Mouse (Mus musculus) retina, embryonic 14.5 days (tissue): ENCODE measurements around the gene Fbxo44.
"Not testable (repeated sequence)": the region's sequence is repeated elsewhere in the genome, so short reads cannot be mapped to it uniquely, and the experiment has no call there.

Source experiments
- DNase-seq: peaks from one replicate; pipeline ENCODE4 v3.0.0-alpha.2; 2015; ENCODE audit warnings: low spot score

The Fbxo44 gene

DNA sequence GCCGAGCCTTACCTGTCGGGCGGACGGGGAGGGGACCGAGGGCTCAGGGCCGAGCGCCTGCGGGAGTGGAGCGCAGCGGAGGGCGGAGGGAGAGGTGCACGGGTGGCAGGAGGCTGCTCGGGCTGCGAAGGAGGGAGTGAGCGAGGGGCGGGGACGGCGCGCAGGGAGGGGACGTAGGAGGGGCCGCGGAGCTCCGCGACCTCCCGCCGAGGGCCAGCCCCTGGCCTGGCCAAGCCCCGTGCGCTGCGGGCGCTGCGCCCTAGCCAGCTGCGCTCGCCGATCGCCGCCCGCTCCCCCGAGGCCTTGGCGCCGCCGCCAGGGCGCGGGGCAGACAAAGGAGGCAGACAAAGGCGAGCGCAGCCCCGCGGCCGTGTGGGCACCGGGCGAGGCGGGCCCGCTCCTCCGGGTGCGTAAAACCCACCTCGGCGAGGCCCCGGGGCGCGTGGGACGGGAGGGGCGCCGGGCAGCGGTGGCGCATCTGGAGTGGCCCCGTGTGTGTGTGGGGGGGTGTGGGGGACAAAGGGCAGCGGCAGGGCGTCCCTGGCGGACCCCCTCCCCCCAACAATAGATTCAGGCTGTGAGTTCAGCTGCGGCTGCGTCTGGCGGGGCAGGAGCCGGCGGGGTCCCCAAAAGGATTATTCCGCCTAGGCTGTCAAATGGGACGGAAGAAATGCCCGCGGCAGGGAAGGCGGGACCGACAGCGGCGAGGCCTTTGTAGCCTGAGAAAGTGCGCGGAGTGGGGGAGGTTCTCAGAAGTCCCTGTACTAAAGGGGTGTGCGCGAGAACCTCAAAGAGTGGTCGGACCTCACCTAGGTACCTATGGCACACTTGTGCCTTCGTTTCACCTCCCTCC is 29.5 kb downstream of the Fbxo44 start, which contains the start of gene Draxin:
TSS of gene Draxin (minus strand) at position 138 of the 853 bp plus-strand sequence.
- DNase-seq: peak; percentile 85

GRCm38 (mm10) chr4:148130133-148130532 is 30.1 kb downstream of the Fbxo44 start, which contains the start of gene Mad2l2:
TSS of gene Mad2l2 (plus strand) at chr4:148130384.
- DNase-seq: no peak

- DNase-seq: no peak
Observed at GRCm38 (mm10) chr4:148128672-148129071, 31.6 kb downstream of the Fbxo44 start.

GRCm38 (mm10) chr4:148128241-148128640 is 32.0 kb downstream of the Fbxo44 start:
- DNase-seq: no peak

DNA sequence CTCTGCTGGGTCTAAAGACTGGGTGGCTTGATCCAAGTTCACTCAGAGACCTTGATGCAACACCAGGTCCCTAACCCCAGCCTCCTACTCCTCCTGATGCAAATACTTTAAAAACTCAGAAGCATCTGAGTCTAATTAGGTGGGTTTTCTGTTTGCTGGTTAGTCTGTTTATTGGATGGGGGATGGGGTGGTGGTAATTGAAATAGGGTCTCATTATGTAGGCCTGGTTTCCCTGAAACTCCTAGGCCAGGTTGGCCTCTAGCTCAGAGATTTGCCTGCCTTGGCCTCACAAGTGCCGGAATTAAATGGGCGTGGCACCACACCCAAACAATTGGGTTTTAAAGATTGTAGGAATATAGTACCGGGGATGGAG is 37.6 kb downstream of the Fbxo44 start:
- DNase-seq: no peak

DNA sequence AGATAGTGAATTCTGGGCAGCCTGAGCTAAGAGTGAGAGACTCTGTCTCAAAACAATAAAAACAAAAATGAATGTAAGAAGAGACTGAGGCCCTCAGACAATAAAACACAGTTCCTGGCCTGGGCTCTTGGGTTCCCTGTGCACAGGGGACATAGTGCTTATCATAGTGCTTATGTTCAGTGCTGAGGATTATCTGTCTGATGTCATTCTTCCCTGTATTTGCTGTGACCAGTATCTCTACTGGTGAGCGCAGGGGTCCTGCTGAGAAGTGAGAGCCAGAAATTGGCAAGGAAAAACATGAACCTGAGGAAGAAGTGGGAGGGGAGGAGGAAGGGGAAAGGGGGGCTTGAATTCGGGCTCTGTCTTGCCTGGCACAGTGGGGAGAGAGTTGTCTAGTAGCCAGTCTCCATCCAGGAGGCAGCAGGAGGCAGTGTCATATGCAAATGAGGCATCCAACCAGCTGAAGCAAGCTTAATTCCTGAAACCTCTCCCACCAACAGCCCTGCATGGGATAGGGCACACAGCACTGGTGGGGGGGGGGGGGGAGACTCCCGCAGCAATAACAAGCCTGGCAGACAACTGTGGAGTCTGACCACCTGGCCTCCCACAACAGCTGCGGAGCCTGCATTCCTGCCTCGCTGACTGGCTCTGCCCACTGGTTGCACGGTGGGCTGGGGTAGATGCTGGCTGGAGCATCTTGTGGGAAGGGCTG is 38.1 kb downstream of the Fbxo44 start:
- peak; percentile 68 for DNase-seq

- no peak for DNase-seq
Observed at GRCm38 (mm10) chr4:148121362-148121761, 38.9 kb downstream of the Fbxo44 start.

- DNase-seq: no peak
Observed at GRCm38 (mm10) chr4:148120555-148120954, 39.7 kb downstream of the Fbxo44 start.

DNA sequence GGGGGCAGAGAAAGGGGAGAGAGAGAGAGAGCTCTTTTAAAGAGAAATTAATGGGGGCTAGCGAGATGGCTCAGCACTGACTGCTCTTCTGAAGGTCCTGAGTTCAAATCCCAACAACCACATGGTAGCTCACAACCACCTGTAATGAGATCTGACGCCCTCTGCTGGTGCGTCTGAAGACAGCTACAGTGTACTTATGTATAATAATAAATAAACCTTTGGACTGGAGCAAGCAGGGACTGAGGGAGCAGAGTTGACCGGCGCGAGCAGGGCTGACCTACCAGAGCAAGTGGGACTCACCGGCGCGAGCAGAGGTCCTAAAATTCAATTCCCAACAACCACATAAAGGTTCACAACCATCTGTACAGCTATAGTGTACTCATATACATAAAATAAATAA is 40.7 kb downstream of the Fbxo44 start:
- DNase-seq: not testable (repeated sequence)

DNA sequence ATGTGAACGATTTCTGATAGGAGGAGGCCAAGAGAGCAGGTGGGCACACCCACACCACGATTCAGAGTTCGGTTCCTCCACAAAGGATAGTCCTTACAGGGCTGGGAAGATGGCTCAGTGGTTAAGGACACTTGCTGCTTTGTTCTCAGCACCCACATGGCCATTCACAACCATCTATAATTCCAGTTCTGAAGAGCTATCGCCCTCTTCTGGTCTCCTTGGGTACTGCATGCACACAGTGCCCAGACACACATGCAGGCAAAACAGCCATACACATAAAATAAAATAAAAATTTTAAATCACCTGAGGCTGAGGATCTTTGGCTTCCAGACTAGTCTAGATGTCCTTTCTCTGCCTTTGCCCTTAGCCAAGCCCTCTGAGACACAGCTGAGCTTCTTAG is 42.9 kb downstream of the Fbxo44 start:
- DNase-seq: peak; percentile 20

DNA sequence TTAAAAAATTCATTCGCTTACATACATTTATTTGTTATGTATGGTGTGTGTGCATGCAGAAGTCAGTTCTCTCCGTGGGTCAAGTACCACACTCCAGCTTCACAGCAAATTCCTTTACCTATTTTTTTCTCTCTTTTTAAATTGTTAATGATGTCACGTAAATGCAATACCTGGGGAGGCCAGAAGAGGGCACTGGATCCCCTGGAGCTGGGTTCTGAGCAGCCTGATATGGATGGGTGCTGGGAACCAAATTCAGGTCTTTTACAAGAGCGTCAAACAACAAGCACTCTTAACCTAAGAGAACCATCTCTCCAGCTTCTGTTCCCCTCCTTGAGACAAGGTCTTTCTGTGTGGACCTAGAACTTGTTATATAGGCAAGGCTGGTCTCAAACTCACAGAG is 43.6 kb downstream of the Fbxo44 start:
- peak; percentile 20 for DNase-seq

- DNase-seq: peak; percentile 69
Observed at GRCm38 (mm10) chr4:148115467-148115866, 44.8 kb downstream of the Fbxo44 start.

DNA sequence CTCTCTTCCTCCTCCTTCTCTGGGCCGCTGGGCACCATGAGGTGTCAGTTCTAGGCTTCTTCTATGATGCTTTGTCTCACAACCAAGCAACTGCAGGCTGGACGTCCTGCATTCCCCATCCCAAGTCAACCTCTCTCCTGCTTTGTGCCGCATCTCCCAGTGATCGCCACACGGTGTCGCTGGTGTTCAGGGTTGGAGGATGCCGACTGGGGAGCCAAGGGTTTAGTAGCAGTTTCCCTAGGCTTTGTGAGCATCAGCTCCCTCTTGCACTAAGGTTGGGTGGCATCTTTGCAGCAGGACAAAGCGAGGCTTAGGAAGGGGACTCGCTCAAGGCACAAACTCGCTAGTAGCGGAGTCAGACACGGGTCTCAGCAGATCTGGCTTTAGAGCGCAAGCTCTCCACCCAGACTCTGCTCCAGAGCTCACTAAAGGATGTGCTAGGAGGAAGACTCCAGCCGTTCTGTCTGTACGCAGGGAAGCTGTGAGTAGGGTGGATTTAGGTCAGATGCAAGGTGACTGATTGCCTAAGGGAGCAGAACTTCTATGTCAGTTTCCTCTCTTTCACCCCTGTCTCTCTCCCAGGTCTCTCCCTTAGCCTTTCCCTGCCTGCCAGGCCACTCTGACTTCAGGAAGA is 45.4 kb downstream of the Fbxo44 start:
- peak; percentile 90 for DNase-seq

- no peak for DNase-seq
Observed at GRCm38 (mm10) chr4:148112519-148112918, 47.8 kb downstream of the Fbxo44 start.

DNA sequence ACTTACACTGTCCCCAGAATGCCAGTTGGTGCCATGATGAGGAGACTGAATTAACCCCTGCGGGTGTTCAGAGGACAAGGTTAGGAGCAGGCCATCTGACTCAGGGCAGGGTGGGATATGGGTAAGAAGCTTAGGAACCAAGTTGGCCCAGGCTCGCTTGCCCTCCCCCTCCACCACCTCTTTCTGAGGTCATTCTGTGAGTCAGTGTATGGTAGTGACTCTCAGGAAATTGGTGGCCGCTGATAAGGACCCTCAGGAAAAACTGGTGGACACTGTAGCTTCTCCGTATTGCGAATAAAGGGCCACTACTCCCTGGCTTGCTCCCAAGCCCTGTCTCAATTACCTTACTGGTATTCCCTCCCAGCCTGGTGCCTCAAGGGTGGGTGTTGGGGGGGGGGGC is 51.1 kb downstream of the Fbxo44 start:
- DNase-seq: no peak

DNA sequence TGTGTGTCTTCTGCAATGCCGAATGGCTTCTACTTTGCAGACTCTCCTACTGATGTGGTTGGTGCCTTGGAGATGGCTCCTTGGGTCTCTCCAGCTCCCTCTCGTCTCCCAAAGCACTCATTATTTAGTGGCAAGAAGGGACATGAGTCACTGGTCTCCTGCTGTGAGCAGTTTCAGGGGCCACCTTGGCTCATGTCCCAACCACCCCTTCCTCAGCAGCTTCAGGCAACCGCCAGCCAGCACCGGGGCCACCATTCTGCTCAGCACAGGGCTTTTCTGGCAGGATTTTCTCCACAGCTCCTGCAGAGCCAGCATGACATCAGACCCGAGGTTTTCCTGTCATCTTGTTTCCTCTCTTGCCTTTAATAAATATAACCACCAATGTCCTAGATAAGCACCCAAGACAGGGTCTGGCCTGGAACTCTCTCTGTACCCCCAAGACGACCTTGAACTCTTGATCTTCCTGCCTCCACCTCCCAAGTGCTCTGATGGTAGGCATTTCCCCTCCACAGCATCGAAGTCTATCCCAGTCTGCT is 51.6 kb downstream of the Fbxo44 start:
- DNase-seq: no peak

- DNase-seq: peak; percentile 29
Observed at GRCm38 (mm10) chr4:148107621-148108291, 52.5 kb downstream of the Fbxo44 start.

DNA sequence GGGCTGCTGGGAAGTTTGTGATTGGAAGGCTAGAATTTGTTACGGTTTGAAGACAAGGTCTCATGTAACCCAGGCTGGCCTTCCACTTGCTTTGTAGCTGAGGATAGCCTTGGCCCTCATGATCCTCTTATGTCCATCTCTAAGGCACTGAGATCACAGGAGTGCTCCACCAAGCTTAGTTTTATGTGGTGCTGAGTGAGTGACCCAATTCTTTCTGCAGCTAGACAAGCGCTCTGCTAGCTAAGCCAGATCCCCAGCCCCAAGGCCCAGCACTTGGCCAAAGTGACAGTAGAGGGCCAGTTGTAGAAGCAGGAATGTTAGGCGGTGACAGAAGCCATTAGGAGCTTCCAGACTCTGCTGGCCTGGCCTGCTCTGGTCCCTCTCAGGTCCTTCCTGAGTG is 56.1 kb downstream of the Fbxo44 start:
- DNase-seq: no peak
